Mouse (Mus musculus): ENCODE results near the gene Pex14. TPM values are rescaled to one million over a fixed set of nuclear protein-coding genes. Genes with fewer than 3 reads are reported as not detected.

The Pex14 gene
- polyA plus RNA-seq, 1 experiment from 2014 or later: 36.0 TPM

GRCm38 (mm10) chr4:148928876-148929275, 170.8 kb downstream of the Pex14 start:
- peaks cover 82% of the 10 kb centered on the region for H3K4me1 ChIP-seq (replicated peaks)
- H3K4me2 ChIP-seq: no peak overlapping the region
- no peaks in the 10 kb centered on the region for H3K27me3 ChIP-seq
- H3K36me3 ChIP-seq: peaks cover 12% of the 10 kb centered on the region; the same call in 1 of the 2 replicates
- WGBS: 86% methylated on average over 16 of the region's 16 CpGs
- ATAC-seq (replicated peaks; ENCODE audit: insufficient number of reproducible peaks, insufficient read depth, low FRiP score, low read depth): no peak
- no peaks in the 10 kb centered on the region for H3K9me3 ChIP-seq (replicated peaks)
- no peak overlapping the region for H3K4me3 ChIP-seq
- H3K27ac ChIP-seq: peak overlapping the region; percentile 67
- no peak overlapping the region for H3K9ac ChIP-seq

- H3K36me3 ChIP-seq: peaks cover 7% of the 10 kb centered on the region; the same call in 1 of the 2 replicates
- H3K4me1 ChIP-seq (replicated peaks): peaks cover 83% of the 10 kb centered on the region
- H3K4me3 ChIP-seq: no peak overlapping the region
- no peak overlapping the region for H3K9ac ChIP-seq
- no peaks in the 10 kb centered on the region for H3K9me3 ChIP-seq (replicated peaks)
- ATAC-seq (replicated peaks; ENCODE audit: insufficient number of reproducible peaks, insufficient read depth, low FRiP score, low read depth): no peak
- H3K4me2 ChIP-seq: no peak overlapping the region
- peak overlapping the region; percentile 67 for H3K27ac ChIP-seq
- 35% methylated on average over 9 of the region's 9 CpGs for WGBS
- H3K27me3 ChIP-seq: no peaks in the 10 kb centered on the region
These were observed 171.4 kb downstream of the Pex14 start for GRCm38 (mm10) chr4:148928316-148928715.

DNA sequence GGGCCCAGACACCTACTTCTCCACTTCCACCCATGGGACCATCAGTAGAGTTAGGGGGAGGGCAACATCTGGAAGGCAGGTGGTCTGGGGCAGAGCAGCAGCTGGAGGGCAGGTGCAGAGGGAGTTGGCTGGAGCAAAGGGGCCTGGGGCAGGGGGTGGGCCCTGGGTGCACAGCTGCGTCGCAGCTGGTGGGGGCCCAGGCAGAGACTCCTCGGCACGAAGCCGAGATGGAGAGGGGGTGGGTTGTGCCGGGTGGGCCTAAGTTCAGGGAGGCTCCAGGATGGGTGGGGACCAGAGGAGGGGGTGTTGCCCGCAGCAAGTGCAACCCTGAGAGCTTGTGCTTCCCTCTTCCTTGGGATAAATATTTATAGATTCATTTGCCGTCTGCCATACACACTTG, 173.2 kb downstream of the Pex14 start:
- H3K36me3 ChIP-seq: no peaks in the 10 kb centered on the region
- peak overlapping the region; percentile 69 for H3K27ac ChIP-seq
- no peak overlapping the region for H3K4me3 ChIP-seq
- peaks cover 92% of the 10 kb centered on the region for H3K4me1 ChIP-seq (replicated peaks)
- peak overlapping the region; percentile 19; the same call in 1 of the 2 replicates for H3K4me2 ChIP-seq
- no peaks in the 10 kb centered on the region for H3K9me3 ChIP-seq (replicated peaks)
- 44% methylated on average over 8 of the region's 8 CpGs for WGBS
- 0 out of 2 replicates have a peak overlapping the region, but pooled peaks have one; percentile 29 for H3K9ac ChIP-seq
- ATAC-seq (replicated peaks; ENCODE audit: insufficient number of reproducible peaks, insufficient read depth, low FRiP score, low read depth): no peak
- 0 out of 2 replicates have a peak, but pooled peaks cover 8% of the 10 kb centered on the region for H3K27me3 ChIP-seq

- H3K9me3 ChIP-seq (replicated peaks): no peaks in the 10 kb centered on the region
- no peak for ATAC-seq (replicated peaks; ENCODE audit: insufficient number of reproducible peaks, insufficient read depth, low FRiP score, low read depth)
- peaks cover 90% of the 10 kb centered on the region for H3K4me1 ChIP-seq (replicated peaks)
- 37% methylated on average over 18 of the region's 18 CpGs for WGBS
- peak overlapping the region; percentile 69 for H3K27ac ChIP-seq
- H3K9ac ChIP-seq: peak overlapping the region; percentile 29; the same call in 1 of the 2 replicates
- no peaks in the 10 kb centered on the region for H3K36me3 ChIP-seq
- H3K4me3 ChIP-seq: no peak overlapping the region
- 0 out of 2 replicates have a peak overlapping the region, but pooled peaks have one; percentile 19 for H3K4me2 ChIP-seq
- H3K27me3 ChIP-seq: 0 out of 2 replicates have a peak, but pooled peaks cover 9% of the 10 kb centered on the region
These were observed 173.9 kb downstream of the Pex14 start for GRCm38 (mm10) chr4:148925589-148926359.

- Histone ChIP-seq H3K27me3 (0 out of 2 replicates have a peak, but pooled peaks cover 12% of the 10 kb centered on the region), H3K4me3 (no peak overlapping the region), H3K27ac (peak overlapping the region; percentile 69; the same call in 1 of the 2 replicates), H3K9me3 (replicated peaks) (no peaks in the 10 kb centered on the region), H3K9ac (no peak overlapping the region), H3K4me1 (replicated peaks) (peaks cover 88% of the 10 kb centered on the region), H3K4me2 (no peak overlapping the region), H3K36me3 (no peaks in the 10 kb centered on the region)
- no peak for ATAC-seq (replicated peaks; ENCODE audit: insufficient number of reproducible peaks, insufficient read depth, low FRiP score, low read depth)
- WGBS: 58% methylated on average over 8 of the region's 8 CpGs
These were observed 175.7 kb downstream of the Pex14 start for GRCm38 (mm10) chr4:148923976-148924375.

DNA sequence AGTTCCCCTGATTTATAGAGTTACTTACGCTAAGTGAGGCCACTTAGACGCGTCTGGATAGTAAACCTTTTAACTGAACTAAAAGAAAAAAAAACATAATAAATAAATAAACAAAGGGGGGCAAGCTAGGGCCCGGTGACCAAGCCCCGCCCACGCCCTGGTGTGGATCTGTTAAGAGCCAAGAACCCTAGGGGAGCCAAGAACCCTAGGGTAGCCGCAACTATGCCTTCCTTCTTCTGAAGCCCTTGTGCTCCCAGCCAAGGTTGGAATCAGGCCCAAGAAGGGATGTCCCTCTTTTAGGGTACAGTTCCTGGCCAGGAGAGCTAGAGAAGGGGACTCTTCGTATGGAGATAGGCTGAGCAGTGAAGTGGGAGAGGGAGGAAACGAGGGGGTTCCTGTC, 176.3 kb downstream of the Pex14 start:
- H3K4me3 ChIP-seq: no peak overlapping the region
- H3K9ac ChIP-seq: no peak overlapping the region
- ATAC-seq (replicated peaks; ENCODE audit: insufficient number of reproducible peaks, insufficient read depth, low FRiP score, low read depth): no peak
- 0 out of 2 replicates have a peak, but pooled peaks cover 12% of the 10 kb centered on the region for H3K27me3 ChIP-seq
- no peak overlapping the region for H3K4me2 ChIP-seq
- H3K27ac ChIP-seq: peak overlapping the region; percentile 22; the same call in 1 of the 2 replicates
- H3K4me1 ChIP-seq (replicated peaks): peaks cover 88% of the 10 kb centered on the region
- H3K9me3 ChIP-seq (replicated peaks): no peaks in the 10 kb centered on the region
- 63% methylated on average over 9 of the region's 9 CpGs for WGBS
- no peaks in the 10 kb centered on the region for H3K36me3 ChIP-seq

DNA sequence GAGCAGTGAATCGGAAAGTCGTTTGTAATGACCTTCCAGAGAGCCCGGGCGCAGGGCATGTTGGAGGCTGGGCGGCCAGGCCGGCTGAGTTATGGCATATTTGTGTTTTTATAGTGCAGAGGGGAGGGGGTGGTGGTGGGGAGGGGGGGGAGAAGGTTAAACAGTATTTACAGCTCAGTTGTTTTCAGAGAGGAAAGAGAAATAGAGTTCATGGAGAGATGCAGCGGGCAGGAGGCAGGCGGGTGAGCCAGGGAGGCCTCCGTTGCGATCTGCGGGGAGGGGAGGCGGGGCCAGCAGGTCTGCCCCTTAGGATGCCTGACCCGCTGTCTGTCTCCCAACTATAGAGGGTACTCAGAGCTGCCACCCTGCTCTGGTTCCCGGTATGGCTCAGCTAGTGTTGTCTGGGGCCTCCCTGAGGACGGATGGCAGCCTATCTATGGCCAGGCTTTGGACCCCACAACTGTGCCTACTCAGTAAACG, 177.4 kb downstream of the Pex14 start:
- H3K4me2 ChIP-seq: peak overlapping the region; percentile 17
- 0 out of 2 replicates have a peak, but pooled peaks have one; percentile 7 for ATAC-seq (replicated peaks; ENCODE audit: insufficient number of reproducible peaks, insufficient read depth, low FRiP score, low read depth)
- H3K4me1 ChIP-seq (replicated peaks): peaks cover 89% of the 10 kb centered on the region

DNA sequence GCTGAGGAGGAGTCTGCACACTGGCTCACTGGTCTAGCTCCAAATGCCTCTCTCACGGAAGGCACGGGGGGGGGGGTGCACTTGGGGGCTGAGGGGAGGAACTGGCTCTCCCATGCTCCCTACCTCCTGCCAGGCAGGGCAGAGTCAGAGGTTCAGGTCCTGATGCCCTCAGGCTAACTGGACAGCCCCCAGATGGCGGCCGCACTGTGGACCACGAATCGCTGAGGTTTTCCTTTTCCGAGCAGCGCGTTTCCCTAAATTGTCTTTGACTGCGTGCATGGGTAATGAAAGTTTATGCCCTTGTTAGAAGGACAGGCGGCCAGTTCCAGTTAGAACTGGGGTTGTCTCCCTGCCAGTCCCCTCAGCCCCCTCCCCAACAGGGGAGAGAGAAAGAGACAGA, 179.1 kb downstream of the Pex14 start:
- H3K9ac ChIP-seq: no peak overlapping the region
- H3K27me3 ChIP-seq: 0 out of 2 replicates have a peak, but pooled peaks cover 12% of the 10 kb centered on the region
- no peak overlapping the region for H3K4me3 ChIP-seq
- H3K36me3 ChIP-seq: no peaks in the 10 kb centered on the region
- no peak for ATAC-seq (replicated peaks; ENCODE audit: insufficient number of reproducible peaks, insufficient read depth, low FRiP score, low read depth)
- WGBS: 51% methylated on average over 11 of the region's 11 CpGs
- H3K4me1 ChIP-seq (replicated peaks): peaks cover 84% of the 10 kb centered on the region
- H3K27ac ChIP-seq: 0 out of 2 replicates have a peak overlapping the region, but pooled peaks have one; percentile 28
- no peak overlapping the region for H3K4me2 ChIP-seq
- no peaks in the 10 kb centered on the region for H3K9me3 ChIP-seq (replicated peaks)

More for the DNA sequence above, 177.4 kb downstream of the Pex14 start:
- Histone ChIP-seq H3K27ac (peak overlapping the region; percentile 60), H3K27me3 (0 out of 2 replicates have a peak, but pooled peaks cover 12% of the 10 kb centered on the region), H3K4me3 (no peak overlapping the region), H3K36me3 (no peaks in the 10 kb centered on the region), H3K9ac (no peak overlapping the region), H3K9me3 (replicated peaks) (no peaks in the 10 kb centered on the region)
- 24% methylated on average over 16 of the region's 16 CpGs for WGBS

- 73% methylated on average over 15 of the region's 15 CpGs for WGBS
- H3K27me3 ChIP-seq: 0 out of 2 replicates have a peak, but pooled peaks cover 12% of the 10 kb centered on the region
- H3K9ac ChIP-seq: no peak overlapping the region
- ATAC-seq (replicated peaks; ENCODE audit: insufficient number of reproducible peaks, insufficient read depth, low FRiP score, low read depth): no peak
- H3K4me2 ChIP-seq: no peak overlapping the region
- no peaks in the 10 kb centered on the region for H3K36me3 ChIP-seq
- H3K9me3 ChIP-seq (replicated peaks): no peaks in the 10 kb centered on the region
- H3K27ac ChIP-seq: no peak overlapping the region
- no peak overlapping the region for H3K4me3 ChIP-seq
- peaks cover 84% of the 10 kb centered on the region for H3K4me1 ChIP-seq (replicated peaks)
These were observed 180.8 kb downstream of the Pex14 start for GRCm38 (mm10) chr4:148918707-148919447.

- Histone ChIP-seq H3K27ac (no peak overlapping the region), H3K27me3 (0 out of 2 replicates have a peak, but pooled peaks cover 4% of the 10 kb centered on the region), H3K9me3 (replicated peaks) (no peaks in the 10 kb centered on the region), H3K36me3 (no peaks in the 10 kb centered on the region), H3K4me1 (replicated peaks) (peaks cover 87% of the 10 kb centered on the region), H3K9ac (no peak overlapping the region), H3K4me2 (no peak overlapping the region), H3K4me3 (no peak overlapping the region)
- ATAC-seq (replicated peaks; ENCODE audit: insufficient number of reproducible peaks, insufficient read depth, low FRiP score, low read depth): no peak
- WGBS: 89% methylated on average over 15 of the region's 15 CpGs
These were observed 183.8 kb downstream of the Pex14 start for GRCm38 (mm10) chr4:148915849-148916248.
